Mouse (Mus musculus): ENCODE data around the gene Ephx4. TPM values are rescaled to one million over a fixed set of nuclear protein-coding genes. Genes with fewer than 3 reads are reported as not detected.
"Not testable (repeated sequence)": the region's sequence is repeated elsewhere in the genome, so short reads cannot be mapped to it uniquely, and the experiment has no call there.

Gene Ephx4
- polyA plus RNA-seq, 1 experiment from 2014 or later, result 8.0 TPM

GRCm38 (mm10) chr5:107386448-107386847, 16.1 kb upstream of the Ephx4 start:
- H3K4me1 ChIP-seq (replicated peaks; ENCODE audit: control insufficient read depth, insufficient read depth, low read length); H3K4me2 ChIP-seq (ENCODE audit: low read length); H3K27me3 ChIP-seq (replicated peaks; ENCODE audit: control insufficient read depth, insufficient read depth, low read length); H3K27ac ChIP-seq (ENCODE audit: low read length); ATAC-seq; H3K9ac ChIP-seq (replicated peaks; ENCODE audit: low read depth, low read length); H3K36me3 ChIP-seq (ENCODE audit: control insufficient read depth, insufficient read depth); H3K9me3 ChIP-seq (ENCODE audit: control insufficient read depth, low read length); H3K4me3 ChIP-seq (replicated peaks; ENCODE audit: low read length): not testable (repeated sequence)

GRCm38 (mm10) chr5:107387788-107388187, 14.7 kb upstream of the Ephx4 start:
- no peaks in the 10 kb centered on the region for H3K36me3 ChIP-seq (ENCODE audit: control insufficient read depth, insufficient read depth)
- H3K27me3 ChIP-seq (replicated peaks; ENCODE audit: control insufficient read depth, insufficient read depth, low read length), result no peaks in the 10 kb centered on the region
- no peaks in the 10 kb centered on the region for H3K9me3 ChIP-seq (ENCODE audit: control insufficient read depth, low read length)
- H3K9ac ChIP-seq (replicated peaks; ENCODE audit: low read depth, low read length), result no peak overlapping the region
- 80% methylated on average over 1 of the region's 1 CpGs for WGBS
- no peaks in the 10 kb centered on the region for H3K4me1 ChIP-seq (replicated peaks; ENCODE audit: control insufficient read depth, insufficient read depth, low read length)
- no peak overlapping the region for H3K27ac ChIP-seq (ENCODE audit: low read length)
- no peak overlapping the region for H3K4me3 ChIP-seq (replicated peaks; ENCODE audit: low read length)
- ATAC-seq, result no peak
- H3K4me2 ChIP-seq (ENCODE audit: low read length), result no peak overlapping the region

- no peaks in the 10 kb centered on the region for H3K9me3 ChIP-seq (ENCODE audit: control insufficient read depth, low read length)
- H3K27ac ChIP-seq (ENCODE audit: low read length), result no peak overlapping the region
- H3K27me3 ChIP-seq (replicated peaks; ENCODE audit: control insufficient read depth, insufficient read depth, low read length), result no peaks in the 10 kb centered on the region
- H3K36me3 ChIP-seq (ENCODE audit: control insufficient read depth, insufficient read depth), result no peaks in the 10 kb centered on the region
- WGBS, result 90% methylated on average over 2 of the region's 2 CpGs
- ATAC-seq, result no peak
- no peak overlapping the region for H3K9ac ChIP-seq (replicated peaks; ENCODE audit: low read depth, low read length)
- no peaks in the 10 kb centered on the region for H3K4me1 ChIP-seq (replicated peaks; ENCODE audit: control insufficient read depth, insufficient read depth, low read length)
- H3K4me2 ChIP-seq (ENCODE audit: low read length), result no peak overlapping the region
- no peak overlapping the region for H3K4me3 ChIP-seq (replicated peaks; ENCODE audit: low read length)
These were observed 13.2 kb upstream of the Ephx4 start for GRCm38 (mm10) chr5:107389373-107389772.

GRCm38 (mm10) chr5:107394437-107394836, 8.1 kb upstream of the Ephx4 start:
- WGBS, result 73% methylated on average over 2 of the region's 2 CpGs
- Histone ChIP-seq H3K27ac (ENCODE audit: low read length) (no peak overlapping the region), H3K4me3 (replicated peaks; ENCODE audit: low read length) (no peak overlapping the region), H3K4me2 (ENCODE audit: low read length) (no peak overlapping the region), H3K36me3 (ENCODE audit: control insufficient read depth, insufficient read depth) (no peaks in the 10 kb centered on the region), H3K9ac (replicated peaks; ENCODE audit: low read depth, low read length) (no peak overlapping the region), H3K27me3 (replicated peaks; ENCODE audit: control insufficient read depth, insufficient read depth, low read length) (no peaks in the 10 kb centered on the region), H3K4me1 (replicated peaks; ENCODE audit: control insufficient read depth, insufficient read depth, low read length) (no peaks in the 10 kb centered on the region), H3K9me3 (ENCODE audit: control insufficient read depth, low read length) (no peaks in the 10 kb centered on the region)
- ATAC-seq, result no peak

- Histone ChIP-seq H3K9me3 (ENCODE audit: control insufficient read depth, low read length) (no peaks in the 10 kb centered on the region), H3K27ac (ENCODE audit: low read length) (no peak overlapping the region), H3K27me3 (replicated peaks; ENCODE audit: control insufficient read depth, insufficient read depth, low read length) (peaks cover 8% of the 10 kb centered on the region), H3K4me3 (replicated peaks; ENCODE audit: low read length) (peak overlapping the region; percentile 71), H3K9ac (replicated peaks; ENCODE audit: low read depth, low read length) (peak overlapping the region; percentile 75), H3K4me2 (ENCODE audit: low read length) (peak overlapping the region; percentile 96), H3K36me3 (ENCODE audit: control insufficient read depth, insufficient read depth) (no peaks in the 10 kb centered on the region), H3K4me1 (replicated peaks; ENCODE audit: control insufficient read depth, insufficient read depth, low read length) (peaks cover 13% of the 10 kb centered on the region)
- under 1% methylated on average over 57 of the region's 80 CpGs for WGBS
- peak; percentile 76 for ATAC-seq
These were observed 743 bp downstream of the Ephx4 start for GRCm38 (mm10) chr5:107403011-107403946.

- Histone ChIP-seq H3K27me3 (replicated peaks; ENCODE audit: control insufficient read depth, insufficient read depth, low read length) (peaks cover 8% of the 10 kb centered on the region), H3K9ac (replicated peaks; ENCODE audit: low read depth, low read length) (peak overlapping the region; percentile 75), H3K9me3 (ENCODE audit: control insufficient read depth, low read length) (no peaks in the 10 kb centered on the region), H3K4me3 (replicated peaks; ENCODE audit: low read length) (peak overlapping the region; percentile 71), H3K27ac (ENCODE audit: low read length) (no peak overlapping the region), H3K4me2 (ENCODE audit: low read length) (peak overlapping the region; percentile 96), H3K4me1 (replicated peaks; ENCODE audit: control insufficient read depth, insufficient read depth, low read length) (peaks cover 13% of the 10 kb centered on the region), H3K36me3 (ENCODE audit: control insufficient read depth, insufficient read depth) (no peaks in the 10 kb centered on the region)
- no peak; the same call in 1 of the 2 replicates for ATAC-seq
- 23% methylated on average over 12 of the region's 12 CpGs for WGBS
These were observed 1.6 kb downstream of the Ephx4 start for GRCm38 (mm10) chr5:107403947-107404684.

- Histone ChIP-seq H3K4me2 (ENCODE audit: low read length) (no peak overlapping the region), H3K4me3 (replicated peaks; ENCODE audit: low read length) (no peak overlapping the region), H3K9me3 (ENCODE audit: control insufficient read depth, low read length) (no peaks in the 10 kb centered on the region), H3K4me1 (replicated peaks; ENCODE audit: control insufficient read depth, insufficient read depth, low read length) (peaks cover 13% of the 10 kb centered on the region), H3K9ac (replicated peaks; ENCODE audit: low read depth, low read length) (no peak overlapping the region), H3K36me3 (ENCODE audit: control insufficient read depth, insufficient read depth) (no peaks in the 10 kb centered on the region), H3K27me3 (replicated peaks; ENCODE audit: control insufficient read depth, insufficient read depth, low read length) (peaks cover 8% of the 10 kb centered on the region), H3K27ac (ENCODE audit: low read length) (no peak overlapping the region)
- ATAC-seq, result no peak
- WGBS, result 69% methylated on average over 4 of the region's 4 CpGs
These were observed 2.8 kb downstream of the Ephx4 start for GRCm38 (mm10) chr5:107405361-107405760.

GRCm38 (mm10) chr5:107410305-107410704, 7.8 kb downstream of the Ephx4 start:
- H3K9me3 ChIP-seq (ENCODE audit: control insufficient read depth, low read length), result no peaks in the 10 kb centered on the region
- H3K27me3 ChIP-seq (replicated peaks; ENCODE audit: control insufficient read depth, insufficient read depth, low read length), result no peaks in the 10 kb centered on the region
- H3K9ac ChIP-seq (replicated peaks; ENCODE audit: low read depth, low read length), result no peak overlapping the region
- peaks cover 9% of the 10 kb centered on the region; the same call in 1 of the 2 replicates for H3K4me1 ChIP-seq (replicated peaks; ENCODE audit: control insufficient read depth, insufficient read depth, low read length)
- 84% methylated on average over 1 of the region's 1 CpGs for WGBS
- H3K36me3 ChIP-seq (ENCODE audit: control insufficient read depth, insufficient read depth), result no peaks in the 10 kb centered on the region
- ATAC-seq, result no peak
- no peak overlapping the region for H3K4me2 ChIP-seq (ENCODE audit: low read length)
- H3K4me3 ChIP-seq (replicated peaks; ENCODE audit: low read length), result no peak overlapping the region
- no peak overlapping the region for H3K27ac ChIP-seq (ENCODE audit: low read length)

- Histone ChIP-seq H3K27ac (ENCODE audit: low read length) (no peak overlapping the region), H3K4me3 (replicated peaks; ENCODE audit: low read length) (no peak overlapping the region), H3K9me3 (ENCODE audit: control insufficient read depth, low read length) (no peaks in the 10 kb centered on the region), H3K4me2 (ENCODE audit: low read length) (no peak overlapping the region), H3K27me3 (replicated peaks; ENCODE audit: control insufficient read depth, insufficient read depth, low read length) (no peaks in the 10 kb centered on the region), H3K9ac (replicated peaks; ENCODE audit: low read depth, low read length) (no peak overlapping the region), H3K4me1 (replicated peaks; ENCODE audit: control insufficient read depth, insufficient read depth, low read length) (peaks cover 11% of the 10 kb centered on the region; the same call in 1 of the 2 replicates), H3K36me3 (ENCODE audit: control insufficient read depth, insufficient read depth) (no peaks in the 10 kb centered on the region)
- no peak for ATAC-seq
- 49% methylated on average over 4 of the region's 4 CpGs for WGBS
These were observed 8.8 kb downstream of the Ephx4 start for GRCm38 (mm10) chr5:107411326-107411725.
